Comparison of ENCODE assay signal across 13 mouse cellular contexts in the genomic region with DNA sequence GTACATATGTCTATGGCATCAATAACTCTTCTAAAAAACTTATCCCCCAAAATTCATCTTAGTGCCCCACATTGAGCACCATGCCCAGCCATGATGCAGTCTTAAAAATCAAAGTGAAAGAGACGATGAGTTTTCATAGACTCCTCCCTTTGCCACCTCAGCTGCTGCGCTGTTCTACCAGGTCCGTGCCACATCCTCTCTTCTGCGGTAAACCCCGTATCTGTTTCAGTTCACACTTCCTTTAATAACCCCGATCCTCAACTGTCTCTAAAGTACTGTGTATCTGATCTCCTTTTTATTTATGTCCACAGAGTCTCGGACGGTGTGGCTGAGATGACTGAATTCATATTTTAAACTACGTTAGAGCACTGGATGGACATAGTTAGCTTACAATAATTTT. TPM values are rescaled to one million over a fixed set of nuclear protein-coding genes. Genes with fewer than 3 reads are reported as not detected.
DNase-seq lines count a peak whose midpoint lies in the region; ATAC-seq and TF ChIP-seq lines count a peak whose summit lies in the region.
"Had no signal": no experiment of that assay in that cellular context is flagged by ENCODE, and none has a peak within 500 bp of the region (broad histone marks: within the 10 kb centered on the region; RNA-seq: fewer than 3 reads in every experiment).

No protein-coding gene starts in this region.

- no peaks in the 10 kb centered on the region for H3K36me3 ChIP-seq in hindbrain, embryonic 14.5 days (replicated peaks; ENCODE audit: control insufficient read depth, insufficient read depth)
- H3K36me3 ChIP-seq: embryonic facial prominence, embryonic 13.5 days; limb, embryonic 12.5 days; neural tube, embryonic 12.5 days had no signal

- TF ChIP-seq CTCF in lung, adult 2 months (IDR thresholded peaks at IDR 0.05; ENCODE audit: insufficient read depth, low read length) = no peak

- no peak overlapping the region for H3K9ac ChIP-seq in hindbrain, embryonic 14.5 days
- H3K9ac ChIP-seq: embryonic facial prominence, embryonic 13.5 days; limb, embryonic 12.5 days; neural tube, embryonic 12.5 days had no signal

- no peak overlapping the region for H3K27ac ChIP-seq in hindbrain, embryonic 14.5 days
- H3K27ac ChIP-seq: embryonic facial prominence, embryonic 13.5 days; kidney, postnatal 0 days; limb, embryonic 12.5 days; neural tube, embryonic 12.5 days had no signal

- no peak overlapping the region for H3K4me2 ChIP-seq in hindbrain, embryonic 14.5 days (replicated peaks)
- H3K4me2 ChIP-seq: embryonic facial prominence, embryonic 13.5 days; limb, embryonic 12.5 days; neural tube, embryonic 12.5 days had no signal

- ATAC-seq in hindbrain, embryonic 14.5 days (ENCODE audit: low FRiP score) = no peak

- TF ChIP-seq POLR2A in lung, adult 2 months (IDR thresholded peaks at IDR 0.05; ENCODE audit: borderline replicate concordance, extremely low read depth, low read depth, low read length) = no peak

- no peaks in the 10 kb centered on the region; the same call in 1 of the 2 replicates for H3K4me1 ChIP-seq in lung, adult 2 months (ENCODE audit: control insufficient read depth, insufficient read depth, low read length)
- H3K4me1 ChIP-seq in hindbrain, embryonic 14.5 days (replicated peaks; ENCODE audit: control insufficient read depth, insufficient read depth, low read length) = 0 out of 2 replicates have a peak, but pooled peaks cover 3% of the 10 kb centered on the region

- no peaks in the 10 kb centered on the region for H3K27me3 ChIP-seq in hindbrain, embryonic 14.5 days (ENCODE audit: control insufficient read depth, insufficient read depth, low read length)

- peak; percentile 14 to 27 for DNase-seq in lung, adult 18-20 months
- no peak for DNase-seq in lung, adult 2 months
- DNase-seq in induced T-regulatory cell, adult 2 months (ENCODE audit: low read depth) = peak; percentile 91
- DNase-seq in monocyte, adult 2 months (ENCODE audit: low read depth in 1 of 2, low spot score in 2 of 2) = peak; percentile 42 to 49
- DNase-seq in thymus, postnatal 4 days = peak; percentile 59
- DNase-seq in hindbrain, embryonic 14.5 days (ENCODE audit: low spot score) = no peak
- DNase-seq in frontal cortex, adult 2 months (ENCODE audit: extremely low spot score in 1 of 2, low spot score in 1 of 2) = no peak
- DNase-seq in left cerebral cortex, postnatal 4 days = no peak
- DNase-seq: gastrocnemius, postnatal 14 days had no signal

- WGBS in lung, adult 2 months = 54% methylated on average over 9 of the region's 9 CpGs
- 72% methylated on average over 9 of the region's 9 CpGs for WGBS in hindbrain, embryonic 14.5 days

- intact Hi-C loops in left cerebral cortex, postnatal 4 days (cut with DNase I) = no loop called here

- H3K4me3 ChIP-seq in lung, adult 2 months (replicated peaks; ENCODE audit: extremely low read depth, low read depth, low read length) = no peak overlapping the region
- H3K4me3 ChIP-seq in hindbrain, embryonic 14.5 days (replicated peaks; ENCODE audit: low read length) = no peak overlapping the region
- H3K4me3 ChIP-seq: embryonic facial prominence, embryonic 13.5 days; limb, embryonic 12.5 days; neural tube, embryonic 12.5 days had no signal

- no peaks in the 10 kb centered on the region for H3K9me3 ChIP-seq in hindbrain, embryonic 14.5 days (ENCODE audit: control insufficient read depth, low read length)
- H3K9me3 ChIP-seq: embryonic facial prominence, embryonic 13.5 days; limb, embryonic 12.5 days; neural tube, embryonic 12.5 days had no signal

RNA-seq across cellular contexts. Expression of gene Ifna1, which starts 14.7 kb away (rescaled TPM):
- not detected in 2 replicates for polyA plus RNA-seq in lung, adult 2 months (2012; rRNA removed)
- not detected in 2 replicates for polyA plus RNA-seq in hindbrain, embryonic 14.5 days (2014; fragmentation: Nextera tagmentation; extraction: Ambion mirVana)
- polyA plus RNA-seq in frontal cortex, adult 2 months (2012; rRNA removed) = not detected in 2 replicates
- not detected for total RNA-seq in left cerebral cortex, postnatal 4 days (2021)
- total RNA-seq: gastrocnemius, postnatal 14 days had no signal
- polyA plus RNA-seq: embryonic facial prominence, embryonic 13.5 days; kidney, postnatal 0 days; limb, embryonic 12.5 days; neural tube, embryonic 12.5 days had no signal

RNA-seq across cellular contexts. Expression of gene Ifne, which starts 15.4 kb away (rescaled TPM):
- not detected in 2 replicates for polyA plus RNA-seq in lung, adult 2 months (2012; rRNA removed)
- not detected in 2 replicates for polyA plus RNA-seq in hindbrain, embryonic 14.5 days (2014; fragmentation: Nextera tagmentation; extraction: Ambion mirVana)
- not detected in 2 replicates for polyA plus RNA-seq in frontal cortex, adult 2 months (2012; rRNA removed)
- total RNA-seq in left cerebral cortex, postnatal 4 days (2021) = not detected
- total RNA-seq: gastrocnemius, postnatal 14 days had no signal
- polyA plus RNA-seq: embryonic facial prominence, embryonic 13.5 days; kidney, postnatal 0 days; limb, embryonic 12.5 days; neural tube, embryonic 12.5 days had no signal

RNA-seq across cellular contexts. Expression of gene Ifna4, which starts 22.9 kb away (rescaled TPM):
- not detected in 2 replicates for polyA plus RNA-seq in lung, adult 2 months (2012; rRNA removed)
- not detected in 2 replicates for polyA plus RNA-seq in hindbrain, embryonic 14.5 days (2014; fragmentation: Nextera tagmentation; extraction: Ambion mirVana)
- polyA plus RNA-seq in frontal cortex, adult 2 months (2012; rRNA removed) = not detected in 2 replicates
- total RNA-seq in left cerebral cortex, postnatal 4 days (2021) = not detected
- total RNA-seq: gastrocnemius, postnatal 14 days had no signal
- polyA plus RNA-seq: embryonic facial prominence, embryonic 13.5 days; kidney, postnatal 0 days; limb, embryonic 12.5 days; neural tube, embryonic 12.5 days had no signal

RNA-seq across cellular contexts. Expression of gene Ifna5, which starts 29.3 kb away (rescaled TPM):
- not detected in 2 replicates for polyA plus RNA-seq in lung, adult 2 months (2012; rRNA removed)
- not detected in 2 replicates for polyA plus RNA-seq in hindbrain, embryonic 14.5 days (2014; fragmentation: Nextera tagmentation; extraction: Ambion mirVana)
- polyA plus RNA-seq in frontal cortex, adult 2 months (2012; rRNA removed) = not detected in 2 replicates
- total RNA-seq in left cerebral cortex, postnatal 4 days (2021) = not detected
- total RNA-seq: gastrocnemius, postnatal 14 days had no signal
- polyA plus RNA-seq: embryonic facial prominence, embryonic 13.5 days; kidney, postnatal 0 days; limb, embryonic 12.5 days; neural tube, embryonic 12.5 days had no signal

RNA-seq across cellular contexts. Expression of gene Ifna6, which starts 37.4 kb away (rescaled TPM):
- polyA plus RNA-seq in lung, adult 2 months (2012; rRNA removed) = not detected in 2 replicates
- polyA plus RNA-seq in hindbrain, embryonic 14.5 days (2014; fragmentation: Nextera tagmentation; extraction: Ambion mirVana) = not detected in 2 replicates
- polyA plus RNA-seq in frontal cortex, adult 2 months (2012; rRNA removed) = not detected in 2 replicates
- not detected for total RNA-seq in left cerebral cortex, postnatal 4 days (2021)
- total RNA-seq: gastrocnemius, postnatal 14 days had no signal
- polyA plus RNA-seq: embryonic facial prominence, embryonic 13.5 days; kidney, postnatal 0 days; limb, embryonic 12.5 days; neural tube, embryonic 12.5 days had no signal

Comparison
In these comparisons a context has a peak if more than half of its experiments do, and no peak if none do; other contexts are left out.
1. DNase-seq: peak in lung, adult 18-20 months (2 of 2), induced T-regulatory cell, adult 2 months (single experiment), monocyte, adult 2 months (2 of 2) and thymus, postnatal 4 days (single experiment); none in lung, adult 2 months (single experiment), hindbrain, embryonic 14.5 days (single experiment), frontal cortex, adult 2 months (0 of 2) and left cerebral cortex, postnatal 4 days (single experiment).